Mouse (Mus musculus) lung, postnatal 0 days (tissue): ENCODE measurements around the gene Stx1b.

Experiments
- CTCF ChIP-seq: IDR thresholded peaks from 2 replicates; pipeline ENCODE4 v1.5.1; 2016; ENCODE audit warnings: antibody characterized with exemption, mild to moderate bottlenecking
- EP300 ChIP-seq: IDR thresholded peaks from 2 replicates; pipeline ENCODE4 v1.6.1; 2016; ENCODE audit warnings: antibody characterized with exemption, mild to moderate bottlenecking, control low read depth

- TF ChIP-seq CTCF, result no peak
- TF ChIP-seq EP300, result no peak
Measured at GRCm38 (mm10) chr7:127809846-127810245, 14.5 kb downstream of the Stx1b start.
